Mouse (Mus musculus): ENCODE data around the gene Nek10.
"Not testable (repeated sequence)": the region's sequence is repeated elsewhere in the genome, so short reads cannot be mapped to it uniquely, and the experiment has no call there.

Gene Nek10

DNA sequence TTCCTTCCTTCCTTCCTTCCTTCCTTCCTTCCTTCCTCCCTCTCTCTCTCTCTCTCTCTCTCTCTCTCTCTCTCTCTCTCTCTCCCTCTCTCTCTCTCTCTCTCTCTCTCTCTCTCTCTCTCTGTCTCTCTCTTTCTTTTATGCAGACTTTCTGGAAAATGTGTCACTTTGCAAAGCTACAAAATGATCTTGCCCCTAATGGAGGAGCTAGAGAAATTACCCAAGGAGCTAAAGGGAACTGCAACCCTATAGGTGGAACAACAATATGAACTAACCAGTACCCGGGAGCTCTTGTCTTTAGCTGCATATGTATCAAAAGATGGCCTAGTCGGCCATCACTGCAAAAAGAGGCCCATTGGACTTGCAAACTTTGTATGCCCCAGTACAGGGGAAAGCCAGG lies at the start of gene Nek10:
Gene Nek10 (plus strand): TSS at position 301 of the 400 bp plus-strand sequence.
- not testable (repeated sequence) for DNase-seq (ENCODE audit: low spot score in 2 of 2)

DNA sequence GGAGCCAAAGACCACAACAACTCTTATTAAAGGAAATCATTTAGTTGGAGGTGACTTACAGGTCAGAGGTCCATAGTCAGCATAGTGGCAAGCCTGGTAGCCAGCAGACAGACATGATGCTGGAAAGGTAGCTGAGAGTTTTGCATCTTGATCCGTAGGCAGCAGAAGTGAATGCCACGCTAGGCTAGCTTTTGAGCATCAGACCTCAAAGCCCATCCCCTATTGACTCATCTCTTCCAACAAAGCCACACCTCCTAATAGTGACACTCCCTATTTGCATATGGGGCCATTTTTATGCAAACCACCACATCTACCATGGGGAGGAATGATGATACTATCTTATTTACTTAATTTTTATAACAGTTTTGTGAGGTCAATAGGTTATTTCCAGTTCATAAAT lies 22.0 kb upstream of the Nek10 start:
- DNase-seq (ENCODE audit: low spot score in 2 of 2), result no peak

GRCm38 (mm10) chr14:14784223-14784622 lies 19.0 kb upstream of the Nek10 start:
- DNase-seq (ENCODE audit: low spot score in 2 of 2), result no peak

GRCm38 (mm10) chr14:14786979-14787378 lies 16.2 kb upstream of the Nek10 start:
- no peak for DNase-seq (ENCODE audit: low spot score in 2 of 2)

GRCm38 (mm10) chr14:14789840-14790470 lies 13.3 kb upstream of the Nek10 start:
- no peak for DNase-seq (ENCODE audit: low spot score in 2 of 2)

GRCm38 (mm10) chr14:14799861-14800260 lies 3.4 kb upstream of the Nek10 start:
- no peak for DNase-seq (ENCODE audit: low spot score in 2 of 2)

- no peak for DNase-seq (ENCODE audit: low spot score in 2 of 2)
Observed at GRCm38 (mm10) chr14:14800332-14800731, 2.9 kb upstream of the Nek10 start.

- no peak for DNase-seq (ENCODE audit: low spot score in 2 of 2)
Observed at GRCm38 (mm10) chr14:14800810-14801209, 2.4 kb upstream of the Nek10 start.

- no peak for DNase-seq (ENCODE audit: low spot score in 2 of 2)
Observed at GRCm38 (mm10) chr14:14803921-14804517, 804 bp downstream of the Nek10 start.

- no peak for DNase-seq (ENCODE audit: low spot score in 2 of 2)
Observed at GRCm38 (mm10) chr14:14804518-14805212, 1.4 kb downstream of the Nek10 start.

GRCm38 (mm10) chr14:14832520-14833240 lies 29.5 kb downstream of the Nek10 start:
- DNase-seq (ENCODE audit: low spot score in 2 of 2), result no peak

- no peak for DNase-seq (ENCODE audit: low spot score in 2 of 2)
Observed at GRCm38 (mm10) chr14:14833498-14833897, 30.3 kb downstream of the Nek10 start.

DNA sequence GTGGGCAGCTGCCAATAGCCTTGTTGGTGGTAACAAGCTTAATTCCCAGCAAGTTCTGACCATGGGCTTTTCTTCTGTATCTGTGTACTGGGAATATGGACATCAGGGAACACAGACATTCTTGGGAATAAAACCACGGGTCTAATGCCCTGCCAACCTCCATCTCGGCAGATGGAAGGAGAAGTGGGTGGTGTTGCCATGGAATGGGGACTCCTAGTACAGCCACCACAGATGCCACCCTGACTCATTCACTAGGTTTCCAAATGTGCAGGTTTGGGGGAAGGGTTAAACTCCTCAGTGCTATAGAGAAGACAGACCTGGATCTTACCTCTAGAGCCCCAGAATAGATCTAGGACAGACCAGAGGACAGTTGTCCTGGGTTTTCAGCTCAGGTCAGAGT lies 31.1 kb downstream of the Nek10 start:
- no peak for DNase-seq (ENCODE audit: low spot score in 2 of 2)

DNA sequence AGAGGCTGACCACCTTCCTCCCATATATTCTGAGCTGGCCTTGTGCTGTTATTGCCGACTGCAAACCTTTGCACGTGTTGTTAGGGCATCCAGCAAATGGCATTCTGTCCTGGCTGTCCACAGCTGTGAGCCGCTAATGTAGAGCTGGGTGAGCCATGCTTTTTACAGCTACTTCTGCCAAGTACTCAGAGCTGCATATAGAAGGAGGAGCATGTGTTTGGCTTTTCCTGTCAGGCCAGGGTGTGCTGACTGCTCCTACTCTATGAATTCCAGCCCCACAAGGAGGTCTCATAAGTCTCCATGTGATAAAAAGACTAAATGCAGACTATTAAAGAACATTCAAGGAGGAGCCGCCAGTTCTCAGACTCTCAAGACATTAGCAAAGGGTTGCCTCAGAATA lies 34.4 kb downstream of the Nek10 start:
- DNase-seq (ENCODE audit: low spot score in 2 of 2), result no peak

GRCm38 (mm10) chr14:14838109-14838508 lies 34.9 kb downstream of the Nek10 start:
- no peak for DNase-seq (ENCODE audit: low spot score in 2 of 2)

DNA sequence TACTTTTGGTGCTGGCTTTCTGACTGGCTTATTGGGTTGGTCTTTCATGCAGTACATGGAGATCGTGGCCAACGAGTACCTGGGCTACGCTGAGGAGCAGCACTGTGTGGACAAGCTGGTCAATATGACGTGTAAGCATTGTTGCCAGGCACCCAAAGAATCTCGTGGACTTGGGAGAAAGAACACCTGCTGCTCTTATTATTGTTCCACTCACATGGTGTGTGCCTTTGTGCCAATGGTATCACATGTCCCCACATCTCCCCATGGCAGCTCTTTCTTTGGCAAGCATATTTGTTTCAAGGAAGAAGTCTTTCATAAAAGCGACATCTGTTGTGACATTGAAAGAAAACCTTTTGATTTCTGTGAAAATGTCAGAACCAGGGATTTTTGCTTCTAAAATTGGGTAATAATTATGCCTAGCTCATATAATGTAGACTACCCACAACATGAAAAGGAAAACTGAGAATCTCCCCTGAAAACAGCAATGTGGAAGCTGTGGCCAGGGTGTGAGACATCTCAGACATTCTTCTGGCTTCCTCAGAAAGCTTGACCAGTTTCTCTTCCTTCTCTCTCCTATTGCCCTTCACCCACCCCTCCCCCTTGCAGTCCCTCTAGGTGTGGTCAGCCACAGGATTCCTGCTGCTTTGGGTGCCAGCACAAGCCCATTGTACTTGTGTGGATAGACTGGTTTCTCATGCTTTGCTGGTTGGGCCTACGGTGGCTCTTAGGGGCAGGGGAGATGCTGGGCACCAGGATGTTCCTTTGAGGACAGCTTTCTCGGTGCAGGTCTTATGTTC lies 39.7 kb downstream of the Nek10 start:
- DNase-seq (ENCODE audit: low spot score in 2 of 2), result no peak

- DNase-seq (ENCODE audit: low spot score in 2 of 2), result no peak
Observed at GRCm38 (mm10) chr14:14852838-14853237, 49.6 kb downstream of the Nek10 start.

DNA sequence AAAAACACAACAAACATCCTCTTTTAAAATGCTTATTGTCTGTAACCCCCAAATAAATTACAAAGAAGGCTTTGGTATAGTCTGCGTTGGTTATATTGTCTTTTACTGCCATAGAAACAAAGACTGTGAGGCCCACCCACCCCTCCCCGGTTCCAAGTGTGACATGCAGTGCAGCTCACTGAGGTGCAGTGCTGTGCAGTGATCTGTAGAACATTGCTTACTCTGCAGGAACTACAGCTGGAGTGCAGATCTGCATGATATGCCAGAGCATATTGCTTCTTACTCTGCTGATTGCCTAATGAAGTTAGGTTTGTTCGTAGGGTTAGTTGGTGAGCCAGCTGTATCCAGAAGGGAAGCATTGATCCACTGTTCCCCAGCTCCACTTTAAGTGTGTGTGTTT lies 57.1 kb downstream of the Nek10 start:
- DNase-seq (ENCODE audit: low spot score in 2 of 2), result no peak

- DNase-seq (ENCODE audit: low spot score in 2 of 2), result peak; percentile 39 to 65
Observed at GRCm38 (mm10) chr14:14863690-14864356, 60.6 kb downstream of the Nek10 start.

- no peak for DNase-seq (ENCODE audit: low spot score in 2 of 2)
Observed at GRCm38 (mm10) chr14:14869239-14869638, 66.0 kb downstream of the Nek10 start.

- DNase-seq (ENCODE audit: low spot score in 2 of 2), result no peak
Observed at GRCm38 (mm10) chr14:14870059-14870458, 66.8 kb downstream of the Nek10 start.

Data from natural killer cell, adult 2 months (primary cell).